Mouse (Mus musculus): ENCODE data around the gene Ctdsp2. TPM values are rescaled to one million over a fixed set of nuclear protein-coding genes. Genes with fewer than 3 reads are reported as not detected.

The Ctdsp2 gene
- total RNA-seq, 2 experiments from 2014 or later = 78.9 to 88.9 TPM

DNA sequence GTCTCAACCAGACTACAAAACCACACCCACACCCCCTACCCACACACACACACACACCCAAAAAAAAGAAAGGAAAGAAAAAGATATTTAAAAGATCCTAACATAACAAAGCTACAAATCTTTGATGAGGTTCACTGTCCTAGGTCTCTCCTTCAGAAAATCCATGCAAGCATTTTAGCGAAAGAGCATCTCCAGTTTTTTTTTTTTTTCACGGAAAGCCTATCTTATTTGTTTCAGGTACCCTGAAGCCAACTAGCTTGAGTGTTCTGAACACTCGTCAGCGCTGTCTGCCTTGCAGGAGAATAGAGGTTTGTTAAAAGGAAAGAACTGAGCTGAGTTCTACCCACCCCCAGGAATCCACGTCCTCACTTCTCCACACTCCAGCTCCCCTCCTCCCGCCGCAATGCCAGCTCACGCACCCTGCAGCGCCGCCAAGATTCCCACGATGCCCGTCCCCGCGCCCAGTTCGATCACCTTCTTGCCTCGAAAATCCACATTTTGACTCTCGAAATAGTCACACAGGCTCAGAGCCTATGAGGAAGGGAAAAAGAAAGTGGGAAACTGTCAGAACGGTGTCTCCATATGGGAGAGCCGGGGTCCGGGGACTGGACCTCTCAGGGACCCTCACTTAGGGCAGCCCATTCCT, 62.2 kb downstream of the Ctdsp2 start:
- DNase-seq (ENCODE audit: low spot score in 2 of 2) = peak; percentile 36 to 52

DNA sequence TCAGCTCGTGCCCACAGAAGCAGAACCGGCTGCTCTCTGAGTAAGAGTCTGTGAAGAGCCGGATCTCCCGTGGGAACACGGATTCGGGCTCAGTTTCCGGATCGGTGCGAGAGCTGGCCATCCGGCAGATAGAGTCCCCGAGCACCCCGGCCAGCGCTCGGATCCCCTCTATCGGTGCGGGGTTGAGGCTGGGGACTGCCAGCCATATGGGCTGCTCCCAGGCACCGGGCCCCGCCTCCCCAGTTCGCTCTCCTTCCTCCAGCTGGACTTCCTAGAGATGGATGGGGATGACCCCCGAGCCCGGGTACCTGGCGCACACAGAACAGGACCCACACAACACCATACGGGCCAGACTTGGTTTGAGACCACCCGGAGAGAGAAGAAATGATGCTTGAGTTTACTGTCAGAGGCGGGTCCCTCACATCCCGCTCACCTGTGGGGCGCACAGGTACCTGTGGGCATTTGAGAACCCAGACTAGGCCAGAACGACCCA, 62.8 kb downstream of the Ctdsp2 start, which contains the start of the genes Mettl1 and Eef1akmt3:
Mettl1 (plus strand) TSS at position 141 of the 493 bp plus-strand sequence.
Eef1akmt3 (minus strand) TSS at position 240 of the 493 bp plus-strand sequence.
- DNase-seq (ENCODE audit: low spot score in 2 of 2) = peak; percentile 49 to 51

DNA sequence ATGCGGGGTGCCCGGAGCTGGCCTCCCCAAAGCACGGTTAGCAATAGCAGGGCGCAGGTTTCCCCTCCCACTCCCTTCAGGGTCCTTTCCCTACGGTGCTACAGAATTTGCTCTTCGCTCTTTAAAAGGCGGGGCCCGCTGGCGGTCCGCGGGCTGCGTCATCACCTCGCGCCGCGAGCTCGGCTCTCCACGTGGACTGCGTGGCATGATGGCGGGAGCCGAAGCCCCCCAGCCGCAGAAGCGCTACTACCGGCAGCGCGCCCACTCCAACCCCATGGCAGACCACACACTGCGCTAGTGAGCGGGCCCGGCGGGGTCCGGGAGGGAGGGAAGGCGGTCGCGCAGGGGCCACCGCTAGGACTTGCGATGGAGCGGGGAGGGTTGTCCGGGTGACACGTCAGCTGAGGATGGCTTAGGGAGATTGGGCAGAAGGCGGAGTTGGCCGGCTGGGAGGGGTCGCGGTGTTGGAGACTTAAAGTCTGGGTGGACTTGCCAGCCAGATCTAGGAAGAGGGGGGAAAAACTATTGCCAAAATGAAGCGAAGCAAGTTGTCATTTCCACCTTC, 63.3 kb downstream of the Ctdsp2 start:
- DNase-seq (ENCODE audit: low spot score in 2 of 2) = peak; percentile 92 to 93

DNA sequence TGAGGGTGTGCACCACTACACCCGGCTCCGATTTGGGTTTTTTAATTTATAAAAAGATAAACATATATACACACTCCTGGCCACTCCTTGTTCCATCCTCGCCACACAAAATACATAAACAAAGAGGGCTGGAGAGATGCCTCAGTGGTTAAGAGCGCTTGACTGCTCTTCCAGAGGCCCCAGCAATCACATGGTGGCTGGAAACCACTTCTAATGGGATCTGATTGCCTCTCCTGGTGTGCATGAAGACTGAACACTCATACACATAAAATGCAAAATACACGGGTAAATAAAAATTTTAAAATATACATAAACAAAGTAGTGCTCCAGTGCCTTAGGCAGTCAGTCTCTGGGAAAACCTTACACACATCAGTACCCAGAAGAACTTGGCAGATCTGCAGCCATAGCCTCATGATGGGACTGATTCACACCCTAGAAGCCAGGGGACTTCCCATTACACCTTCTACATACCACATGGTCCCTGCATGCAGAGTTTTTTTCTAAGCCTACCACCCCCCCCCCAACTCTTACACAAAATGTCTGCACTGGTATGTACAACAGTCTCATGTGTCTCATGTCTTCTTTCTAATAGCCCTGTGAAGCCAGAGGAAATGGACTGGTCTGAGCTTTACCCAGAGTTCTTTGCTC, 64.1 kb downstream of the Ctdsp2 start:
- DNase-seq (ENCODE audit: low spot score in 2 of 2) = no peak

DNA sequence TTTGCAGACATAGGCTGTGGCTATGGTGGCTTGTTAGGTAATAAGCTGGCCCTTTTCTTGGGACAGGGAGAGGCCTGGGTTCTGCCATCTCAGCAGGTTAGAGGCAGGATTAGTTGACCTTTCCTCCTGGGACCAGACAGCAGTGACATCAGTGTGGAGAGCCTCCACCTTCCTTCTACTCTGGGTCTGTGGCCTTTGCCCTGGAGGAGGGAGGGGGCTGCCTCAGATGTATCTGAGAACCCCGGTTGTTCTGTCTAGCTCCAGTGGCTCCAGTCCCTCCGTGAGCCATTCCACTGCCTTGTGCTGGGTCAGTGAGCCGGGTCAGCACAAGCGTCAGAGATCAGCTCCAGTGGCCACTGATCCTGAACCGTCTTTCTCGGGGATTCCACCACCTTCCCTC, 64.7 kb downstream of the Ctdsp2 start:
- no peak for DNase-seq (ENCODE audit: low spot score in 2 of 2)

DNA sequence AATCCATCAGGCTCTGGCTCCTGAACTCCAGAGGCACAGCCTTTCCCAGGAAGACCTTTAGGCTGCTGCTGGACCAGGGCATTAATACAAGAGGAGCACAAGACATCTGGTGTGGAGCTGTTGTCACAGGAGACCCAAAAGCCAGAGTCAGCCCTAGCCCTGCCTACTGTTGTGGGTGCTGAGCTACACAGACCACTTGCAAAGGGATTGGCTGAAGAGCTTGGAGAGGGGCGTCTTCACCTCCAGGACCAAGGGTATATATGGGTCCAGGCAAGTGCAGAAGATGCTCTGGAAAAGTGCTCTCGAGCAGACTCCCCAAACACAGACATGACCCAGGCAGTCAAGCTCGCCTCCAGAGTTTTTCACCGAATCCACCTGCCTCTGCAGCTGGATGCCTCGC, 69.4 kb downstream of the Ctdsp2 start, which contains the start of gene Cyp27b1:
Cyp27b1 (plus strand) TSS at position 297 of the 400 bp plus-strand sequence.
- no peak for DNase-seq (ENCODE audit: low spot score in 2 of 2)

DNA sequence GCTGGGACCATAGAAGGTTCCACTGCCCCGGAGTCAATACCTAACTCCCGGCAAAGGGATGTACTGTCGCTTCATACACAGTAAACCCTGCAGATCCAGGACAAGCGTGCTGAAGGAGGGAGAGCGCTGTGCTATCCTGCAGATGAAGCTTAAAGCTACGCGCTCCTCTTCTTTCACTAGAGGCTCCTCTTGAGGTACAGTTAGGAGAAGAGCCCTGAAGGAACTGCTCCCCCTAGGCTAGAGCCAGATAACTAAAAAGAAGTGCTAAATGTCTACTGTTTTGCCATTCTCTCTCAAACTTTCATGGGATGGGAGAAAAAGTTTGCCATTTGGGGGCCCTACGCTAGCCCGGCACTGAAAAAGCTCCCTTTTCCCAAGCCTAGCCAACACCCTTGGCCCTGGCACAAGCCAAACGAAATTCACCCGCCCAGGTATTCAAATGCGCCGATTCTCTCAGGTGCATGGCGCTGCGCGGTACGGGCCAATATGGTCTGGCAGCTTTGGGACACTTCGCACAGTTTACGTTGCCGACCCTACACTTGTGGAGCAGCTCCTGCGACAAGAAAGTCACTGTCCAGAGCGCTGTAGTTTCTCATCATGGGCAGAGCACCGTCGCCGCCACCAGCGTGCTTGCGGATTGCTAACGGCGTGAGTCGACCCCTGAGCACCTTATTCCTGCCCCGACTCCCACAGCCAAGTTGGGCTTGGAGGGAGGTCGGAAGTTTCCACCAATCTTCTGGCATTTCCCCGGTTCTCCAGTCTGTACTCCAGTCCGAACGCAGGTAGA, 70.3 kb downstream of the Ctdsp2 start:
- DNase-seq (ENCODE audit: low spot score in 2 of 2) = no peak

Small RNAs within 50 kb of the gene (microRNA-seq; reads per million reads assigned to microRNA genes)
- gene Mir26a-2 (13.0 to 306 reads per million in 2 experiments), gene Mir546 (0.22 to 0.78 reads per million in 2 experiments)

Other genes starting within 250 kb of the Ctdsp2 start
- gene Atp23, start 77.4 kb upstream of the Ctdsp2 start, total RNA-seq (2021) = 10 to 100 TPM in 1 of 2 experiments, 1 to 10 TPM in 1; 7.4 to 10.3 TPM
- under 1 TPM; 0.11 to 0.18 TPM for gene Avil, start 22.0 kb downstream of the Ctdsp2 start, total RNA-seq (2021)
- 10 to 100 TPM; 31.4 to 36.3 TPM for gene Tsfm, start 52.1 kb downstream of the Ctdsp2 start, total RNA-seq (2021)
- gene Mettl1, start 62.7 kb downstream of the Ctdsp2 start, total RNA-seq (2021) = 10 to 100 TPM; 12.6 to 14.0 TPM
- under 1 TPM; 0.27 to 0.34 TPM for gene Eef1akmt3, start 62.8 kb downstream of the Ctdsp2 start, total RNA-seq (2021)
- gene Cyp27b1, start 69.5 kb downstream of the Ctdsp2 start, total RNA-seq (2021) = under 1 TPM; 0.45 to 0.75 TPM
- gene March9, start 81.5 kb downstream of the Ctdsp2 start, total RNA-seq (2021) = 10 to 100 TPM; 48.6 to 48.9 TPM
- 100 to 1,000 TPM; 157 to 178 TPM for gene Cdk4, start 84.8 kb downstream of the Ctdsp2 start, total RNA-seq (2021)
- gene Tspan31, start 91.5 kb downstream of the Ctdsp2 start, total RNA-seq (2021) = 10 to 100 TPM; 59.9 to 63.4 TPM
- gene Agap2, start 96.6 kb downstream of the Ctdsp2 start, total RNA-seq (2021) = 100 to 1,000 TPM; 542 to 553 TPM
- 10 to 100 TPM; 94.3 to 98.3 TPM for gene Os9, start 142.4 kb downstream of the Ctdsp2 start, total RNA-seq (2021)
- 100 to 1,000 TPM; 107 to 116 TPM for gene B4galnt1, start 186.5 kb downstream of the Ctdsp2 start, total RNA-seq (2021)
- gene Slc26a10, start 201.9 kb downstream of the Ctdsp2 start, total RNA-seq (2021) = 1 to 10 TPM; 2.0 to 2.6 TPM
- gene Arhgef25, start 211.4 kb downstream of the Ctdsp2 start, total RNA-seq (2021) = 100 to 1,000 TPM; 125 to 132 TPM
- gene Dtx3, start 217.0 kb downstream of the Ctdsp2 start, total RNA-seq (2021) = 100 to 1,000 TPM; 187 to 203 TPM
- 10 to 100 TPM; 38.3 to 38.4 TPM for gene Pip4k2c, start 232.9 kb downstream of the Ctdsp2 start, total RNA-seq (2021)

Data from layer of hippocampus, postnatal 10 days (tissue).